Mouse (Mus musculus) frontal cortex, adult 2 months (tissue): ENCODE measurements around the gene Gpr173. TPM values are rescaled to one million over a fixed set of nuclear protein-coding genes. Genes with fewer than 3 reads are reported as not detected.
"Not testable (repeated sequence)": the region's sequence is repeated elsewhere in the genome, so short reads cannot be mapped to it uniquely, and the experiment has no call there.

ENCODE experiments used
- DNase-seq, 2 experiments: peaks; one replicate each; pipeline ENCODE4 v3.0.0; 2022; ENCODE audit warnings: low spot score in 1 of 2; ENCODE audit errors: extremely low spot score in 1 of 2
- polyA plus RNA-seq: library from polyadenylated mRNA; depleted of rRNA; stranded (reverse); fragments of >200 nt; gene quantifications from 2 replicates; pipeline ENCODE4 v1.2.3, GENCODE M21; 2012; rRNA removed

Gpr173 gene
- polyA plus RNA-seq = 8.9 and 10.4 TPM in 2 replicates

DNA sequence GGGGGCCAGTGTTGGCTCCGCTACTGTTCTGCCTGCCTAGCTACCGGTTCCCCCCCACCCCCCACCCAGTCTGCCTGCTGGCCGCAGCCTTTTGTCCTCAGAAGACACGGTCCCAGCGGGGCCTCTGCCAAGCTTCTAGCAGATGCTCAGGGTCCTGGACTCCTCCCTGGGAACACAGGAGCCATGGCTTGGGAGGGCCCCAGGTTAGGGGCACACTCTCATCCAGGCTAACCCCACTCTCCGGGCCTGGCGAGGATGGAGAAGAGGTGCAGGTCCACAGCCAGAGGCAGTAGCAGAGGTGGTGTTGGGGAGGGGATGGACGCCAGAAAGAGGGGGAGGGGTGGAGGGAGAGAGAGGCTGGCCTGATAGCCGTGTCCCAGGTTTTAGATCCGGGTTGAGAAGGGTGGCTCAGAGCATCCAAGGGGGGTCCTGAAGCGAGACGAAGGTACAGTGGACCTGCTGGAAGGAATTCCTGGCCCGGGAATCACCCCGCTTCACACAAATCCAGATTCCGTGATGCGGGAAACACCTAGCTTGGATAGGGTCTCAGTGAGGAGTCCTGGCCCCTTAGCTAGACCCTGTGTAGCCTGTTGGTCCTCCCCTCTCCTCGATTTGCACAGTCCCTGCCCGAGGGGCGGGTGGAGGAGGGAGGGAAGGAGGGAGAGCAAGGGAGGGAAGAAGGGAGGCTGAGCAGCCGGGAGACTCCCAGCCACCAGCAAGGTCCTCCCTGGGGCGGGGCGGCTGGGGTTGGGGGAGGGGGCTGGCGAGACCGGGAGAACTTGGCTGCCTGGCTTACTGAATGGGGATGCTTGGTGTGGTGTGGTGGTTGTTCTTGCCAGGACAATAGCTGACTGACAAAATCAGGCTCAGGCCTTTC is at the start of gene Gpr173:
Gene Gpr173, minus strand, starts transcription at position 308 of the 877 bp plus-strand sequence.
- peak; percentile 13 to 54 for DNase-seq

- DNase-seq = no peak
Observed at GRCm38 (mm10) chrX:152403251-152403650, 34.7 kb upstream of the Gpr173 start.

GRCm38 (mm10) chrX:152400096-152400495 is 31.6 kb upstream of the Gpr173 start:
- no peak for DNase-seq

DNA sequence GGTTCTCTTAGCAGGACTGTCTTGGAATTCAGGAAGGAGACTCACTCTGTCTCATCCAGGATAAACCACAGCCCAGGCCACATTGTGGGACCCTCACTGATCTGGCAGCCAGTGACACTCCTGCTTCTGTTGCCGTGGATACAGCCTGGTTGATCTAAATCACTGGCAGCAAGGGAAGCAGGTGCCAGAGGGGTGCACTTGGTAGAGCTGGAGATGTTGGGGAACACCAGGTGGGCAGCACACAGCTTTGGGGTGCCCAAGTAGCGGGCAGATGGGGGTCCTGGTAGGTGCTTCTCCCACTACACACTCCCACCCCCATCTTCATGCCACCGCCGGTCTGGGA is 479 bp downstream of the Gpr173 start:
- no peak for DNase-seq

GRCm38 (mm10) chrX:152366418-152366817 is 2.1 kb downstream of the Gpr173 start:
- DNase-seq = no peak

DNA sequence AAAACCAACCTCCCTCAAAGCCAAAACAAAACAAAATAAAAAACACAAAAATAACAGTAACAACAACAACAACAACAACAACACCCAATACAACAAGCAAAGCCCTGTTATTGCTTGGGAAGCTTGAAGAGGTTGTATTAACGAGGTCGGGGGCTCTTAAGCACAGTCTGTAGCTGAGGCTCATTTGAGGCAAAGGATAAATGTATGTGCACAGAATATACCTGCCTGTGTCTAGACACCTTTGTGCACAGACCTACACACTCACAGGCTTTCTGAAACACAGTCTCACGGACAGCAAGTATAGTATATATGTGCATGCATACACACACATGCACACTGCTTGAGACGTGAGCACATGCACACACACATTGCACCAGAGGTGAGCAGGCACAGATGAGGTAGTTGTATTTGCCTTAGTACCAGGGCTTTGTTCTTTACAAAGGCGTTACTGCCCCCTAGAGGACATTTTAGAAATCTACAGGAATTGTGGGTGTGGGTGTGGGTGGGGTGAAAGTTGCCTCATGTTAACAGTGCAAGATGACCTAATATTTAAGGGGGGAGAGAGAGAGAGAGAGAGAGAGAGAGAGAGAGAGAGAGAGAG is 15.9 kb downstream of the Gpr173 start:
- DNase-seq = peak in 1 of 2 experiments; percentile 73

- DNase-seq = no peak
Observed at GRCm38 (mm10) chrX:152347041-152347440, 21.5 kb downstream of the Gpr173 start.

GRCm38 (mm10) chrX:152346587-152346986 is 21.9 kb downstream of the Gpr173 start:
- no peak for DNase-seq

GRCm38 (mm10) chrX:152342903-152343302 is 25.6 kb downstream of the Gpr173 start:
- DNase-seq = no peak

- peak; percentile 95 to 96 for DNase-seq
Observed at GRCm38 (mm10) chrX:152342358-152342901, 26.1 kb downstream of the Gpr173 start, which contains the start of gene Tspyl2. Gene Tspyl2 (minus strand): TSS chrX:152342425.

GRCm38 (mm10) chrX:152341496-152341895 is 27.0 kb downstream of the Gpr173 start:
- peak in 1 of 2 experiments; percentile 32 for DNase-seq

- DNase-seq = peak; percentile 90 to 91
Observed at GRCm38 (mm10) chrX:152336546-152337332, 31.8 kb downstream of the Gpr173 start.

- DNase-seq = not testable (repeated sequence)
Observed at GRCm38 (mm10) chrX:152336123-152336522, 32.4 kb downstream of the Gpr173 start.

- DNase-seq = not testable (repeated sequence)
Observed at GRCm38 (mm10) chrX:152329400-152329799, 39.1 kb downstream of the Gpr173 start.

DNA sequence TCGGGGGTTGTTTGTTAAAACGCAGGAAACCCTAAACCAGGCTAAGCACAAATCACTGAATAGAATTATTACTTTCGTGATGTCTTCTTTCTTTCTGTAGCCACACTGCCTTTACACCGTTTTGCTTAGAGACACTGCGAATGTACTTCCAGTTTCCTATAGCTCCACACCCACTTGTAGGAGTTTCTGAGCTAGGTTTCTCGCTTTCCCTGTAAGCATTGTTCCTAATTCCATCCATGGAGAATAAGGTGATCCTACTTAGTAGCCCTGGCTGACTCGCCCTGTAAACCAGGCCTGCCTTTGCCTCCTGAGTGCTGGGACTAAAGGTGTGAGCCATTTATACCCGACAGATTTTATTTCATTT is 40.8 kb downstream of the Gpr173 start:
- no peak for DNase-seq

DNA sequence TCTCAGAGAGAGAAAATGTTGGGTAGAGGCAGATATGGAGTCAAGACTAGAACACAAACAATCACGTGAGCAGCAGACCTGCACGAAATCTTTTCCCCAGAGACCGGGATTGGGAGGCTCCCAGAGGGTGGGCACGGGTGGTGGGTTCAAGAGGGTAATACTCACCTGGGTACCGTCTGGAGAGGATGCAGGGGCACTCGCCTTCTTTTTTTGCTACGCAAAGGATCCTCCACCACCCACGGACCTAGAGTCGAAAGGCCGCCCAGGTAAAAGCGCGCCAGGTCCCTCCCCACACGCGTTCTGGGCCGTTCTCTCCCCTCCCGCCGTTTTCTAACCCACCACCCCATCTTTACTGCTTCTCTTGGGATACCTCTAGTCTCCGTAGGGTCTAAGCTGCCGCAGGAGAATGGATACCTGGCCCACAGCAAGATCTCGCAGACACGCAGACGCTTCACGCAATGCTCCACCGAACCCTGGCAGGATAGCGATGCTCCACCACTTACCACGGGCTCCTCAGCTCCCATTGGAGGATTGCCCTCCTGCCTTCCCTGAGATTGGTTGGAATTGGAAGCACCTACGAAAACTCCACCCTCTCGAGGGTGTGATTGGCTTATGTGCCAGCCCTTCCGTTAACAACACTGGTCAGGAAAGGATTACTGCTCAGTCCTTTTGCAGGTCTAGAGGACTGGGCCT is 41.4 kb downstream of the Gpr173 start, which contains the start of gene Kantr:
Gene Kantr, minus strand, starts transcription at position 500 of the 693 bp plus-strand sequence.
- peak; percentile 76 to 86 for DNase-seq

DNA sequence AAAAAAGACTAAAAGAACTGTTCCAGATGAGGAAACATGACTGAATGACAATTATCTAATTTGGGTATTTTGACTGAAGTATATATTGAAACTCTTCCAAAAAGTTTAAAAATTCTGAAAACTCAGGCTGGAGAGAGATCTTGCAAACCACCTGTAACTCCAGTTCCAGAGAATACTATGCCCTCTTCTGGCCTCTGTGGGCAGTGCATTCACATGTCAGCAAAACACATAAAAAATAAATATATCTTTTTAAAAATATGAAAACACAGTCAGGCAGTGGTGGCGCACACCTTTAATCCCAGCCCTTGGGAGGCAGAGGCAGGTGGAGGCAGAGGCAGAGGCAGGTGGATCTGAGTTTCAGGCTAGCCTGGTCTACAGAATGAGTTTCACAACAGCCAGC is 44.9 kb downstream of the Gpr173 start:
- DNase-seq = no peak

GRCm38 (mm10) chrX:152322776-152323175 is 45.7 kb downstream of the Gpr173 start:
- DNase-seq = no peak

DNA sequence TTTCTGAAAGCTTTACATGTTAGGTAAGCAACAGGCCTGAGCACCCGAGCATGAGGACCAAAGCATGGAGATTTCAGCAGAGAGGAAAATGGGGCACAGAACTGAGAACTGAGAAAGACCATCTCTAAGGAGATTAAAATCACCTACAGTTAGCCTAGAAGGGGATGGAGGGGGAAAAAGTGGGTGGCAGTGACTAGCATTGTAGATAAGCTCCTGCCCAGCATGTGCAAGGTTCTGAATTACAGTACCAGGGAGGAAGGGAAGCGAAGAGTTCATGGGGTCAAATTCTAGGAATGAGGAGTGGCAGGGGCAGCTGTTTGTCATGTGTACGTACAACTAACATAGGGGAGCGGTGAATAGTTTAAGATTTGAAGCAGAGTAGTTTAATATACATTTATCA is 48.0 kb downstream of the Gpr173 start:
- DNase-seq = no peak

DNA sequence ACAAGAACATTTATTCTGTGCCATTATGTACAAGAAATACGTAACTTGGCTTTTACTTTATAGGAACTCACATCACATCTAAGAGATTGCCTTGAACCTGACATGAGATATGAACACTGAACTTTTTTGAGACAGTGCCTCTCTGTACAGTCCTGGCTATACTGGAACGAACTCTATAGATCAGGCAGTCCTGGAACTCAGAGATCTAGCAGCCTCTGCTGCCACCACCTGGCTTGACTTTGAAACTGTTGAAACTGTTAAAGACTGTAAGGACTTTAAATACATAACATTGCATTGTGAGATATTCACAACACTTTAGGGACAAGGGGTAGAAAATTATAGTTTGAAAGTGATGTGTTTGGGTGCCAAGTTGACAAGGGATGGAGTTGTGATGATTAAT is 60.6 kb downstream of the Gpr173 start:
- peak in 1 of 2 experiments; percentile 29 for DNase-seq
